Mouse (Mus musculus): ENCODE measurements at regions not wholly inside any gene's neighbourhood (a gene's known extent, or its start where the extent isn't known, plus 50 kb on each side); places are given as distances from the start of the nearest gene placed in this dataset.
A peak's percentile ranks its signal among the peaks of the same experiment; 100 is the strongest.

DNA sequence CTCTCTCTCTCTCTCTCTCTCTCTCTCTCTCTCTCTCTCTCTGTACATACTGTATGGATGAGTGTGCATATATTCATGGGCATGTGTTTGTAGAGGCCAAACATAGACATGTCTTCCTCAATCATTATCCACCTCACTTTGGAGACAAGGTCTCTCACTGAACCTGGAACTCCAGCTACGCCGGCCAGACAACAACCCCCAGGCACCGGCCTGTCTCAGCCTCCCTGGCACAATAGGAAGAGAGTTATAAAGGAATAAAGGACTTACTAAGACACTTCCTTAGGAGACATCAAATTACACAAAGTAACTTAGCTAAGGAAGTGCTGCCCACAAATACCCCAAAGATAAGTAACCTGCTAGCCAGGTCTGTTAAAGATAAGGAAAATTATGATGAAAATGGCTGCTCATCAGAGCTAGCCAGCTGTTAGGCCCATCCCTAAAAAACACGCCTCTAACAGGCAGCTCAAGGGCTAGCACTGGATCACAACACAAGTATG lies 110.0 kb downstream of the Qrsl1 start:
- no peaks in the 10 kb centered on the region for H3K27me3 ChIP-seq (replicated peaks; ENCODE audit: control insufficient read depth, insufficient read depth, low read length)
- no peaks in the 10 kb centered on the region for H3K4me1 ChIP-seq (ENCODE audit: control insufficient read depth, insufficient read depth, low read length)
- no peaks in the 10 kb centered on the region for H3K9me3 ChIP-seq (ENCODE audit: control insufficient read depth, low read length)
- 85% methylated on average over 4 of the region's 4 CpGs for WGBS
- no peak overlapping the region for H3K9ac ChIP-seq (ENCODE audit: low read depth, low read length)
- H3K36me3 ChIP-seq (ENCODE audit: control insufficient read depth, insufficient read depth, low read length) = no peaks in the 10 kb centered on the region
- 0 out of 2 replicates have a peak, but pooled peaks have one; percentile 38 for ATAC-seq
- H3K4me3 ChIP-seq (ENCODE audit: low read length) = no peak overlapping the region
- no peak overlapping the region for H3K4me2 ChIP-seq (ENCODE audit: low read depth, low read length)
- no peak overlapping the region for H3K27ac ChIP-seq (ENCODE audit: low read length)

DNA sequence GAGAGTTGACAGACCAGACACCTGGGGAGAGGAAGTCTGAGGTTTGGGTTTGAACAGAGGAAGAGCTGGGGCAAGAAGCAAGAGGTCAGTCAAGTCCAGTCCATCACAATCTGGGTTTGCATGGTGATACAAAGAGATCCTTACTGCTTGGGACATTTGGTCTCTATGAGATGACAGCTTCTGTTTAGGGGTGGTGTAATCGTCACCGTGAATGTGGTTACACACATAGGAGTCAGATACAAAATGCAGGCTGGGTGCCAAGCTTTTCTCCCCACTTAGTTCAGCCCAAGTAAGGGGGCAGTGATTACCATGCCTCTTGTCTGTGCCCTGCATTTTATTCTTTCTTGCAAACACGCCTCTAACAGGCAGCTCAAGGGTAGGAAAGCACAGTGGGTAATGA lies 108.9 kb downstream of the Qrsl1 start:
- no peak for ATAC-seq
- WGBS = 86% methylated on average over 3 of the region's 3 CpGs
- no peak overlapping the region for H3K4me2 ChIP-seq (ENCODE audit: low read depth, low read length)

DNA sequence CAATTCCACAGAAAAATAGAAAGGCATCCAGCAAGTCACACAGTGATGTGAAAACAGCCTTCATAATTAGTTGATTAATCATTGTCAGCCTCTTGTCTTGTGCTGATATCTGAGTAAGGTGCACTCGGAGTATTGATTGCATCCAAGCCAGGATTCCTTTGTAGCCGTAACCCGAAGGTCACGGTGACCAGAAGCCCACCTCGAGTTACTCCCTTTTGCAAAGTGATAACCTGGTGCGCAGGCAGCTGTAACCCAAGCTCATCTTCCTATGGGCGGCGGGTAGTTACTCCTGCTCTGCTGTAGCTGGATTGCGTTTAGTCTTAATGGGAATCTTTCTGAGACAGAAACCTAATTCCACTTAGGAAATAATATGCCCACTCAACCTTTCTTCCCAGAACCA lies 107.0 kb downstream of the Qrsl1 start:
- ATAC-seq = no peak
- no peak overlapping the region for H3K4me2 ChIP-seq (ENCODE audit: low read depth, low read length)
- H3K36me3 ChIP-seq (ENCODE audit: control insufficient read depth, insufficient read depth, low read length) = no peaks in the 10 kb centered on the region
- no peaks in the 10 kb centered on the region for H3K9me3 ChIP-seq (ENCODE audit: control insufficient read depth, low read length)
- no peaks in the 10 kb centered on the region for H3K27me3 ChIP-seq (replicated peaks; ENCODE audit: control insufficient read depth, insufficient read depth, low read length)
- WGBS = 62% methylated on average over 9 of the region's 9 CpGs
- no peak overlapping the region for H3K27ac ChIP-seq (ENCODE audit: low read length)
- no peak overlapping the region for H3K4me3 ChIP-seq (ENCODE audit: low read length)
- no peak overlapping the region for H3K9ac ChIP-seq (ENCODE audit: low read depth, low read length)
- H3K4me1 ChIP-seq (ENCODE audit: control insufficient read depth, insufficient read depth, low read length) = no peaks in the 10 kb centered on the region

More for the DNA sequence above, 108.9 kb downstream of the Qrsl1 start:
- Histone ChIP-seq H3K4me1 (ENCODE audit: control insufficient read depth, insufficient read depth, low read length) (no peaks in the 10 kb centered on the region), H3K27me3 (replicated peaks; ENCODE audit: control insufficient read depth, insufficient read depth, low read length) (no peaks in the 10 kb centered on the region), H3K9ac (ENCODE audit: low read depth, low read length) (no peak overlapping the region), H3K9me3 (ENCODE audit: control insufficient read depth, low read length) (no peaks in the 10 kb centered on the region), H3K27ac (ENCODE audit: low read length) (no peak overlapping the region), H3K36me3 (ENCODE audit: control insufficient read depth, insufficient read depth, low read length) (no peaks in the 10 kb centered on the region), H3K4me3 (ENCODE audit: low read length) (no peak overlapping the region)

DNA sequence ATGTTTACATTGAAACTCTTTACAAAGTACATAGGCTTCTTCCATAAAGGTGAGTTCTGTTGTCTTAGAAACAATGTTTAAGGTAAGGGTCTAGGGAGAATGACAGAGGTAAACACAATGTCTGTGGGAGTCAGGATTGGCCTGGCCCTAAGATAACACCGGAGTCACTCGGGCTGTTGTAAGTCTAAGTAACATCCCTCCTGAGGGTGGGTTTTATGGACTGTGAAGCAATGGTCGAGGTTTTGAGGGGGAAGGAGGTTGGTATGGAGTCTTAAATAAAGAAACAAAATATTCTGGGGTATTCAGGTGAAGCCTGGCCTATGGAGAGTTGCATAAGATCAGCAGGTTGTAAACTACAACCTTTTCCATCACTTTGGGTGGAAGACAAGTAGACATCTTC lies 101.5 kb downstream of the Qrsl1 start:
- Histone ChIP-seq H3K4me1 (ENCODE audit: control insufficient read depth, insufficient read depth, low read length) (no peaks in the 10 kb centered on the region), H3K36me3 (ENCODE audit: control insufficient read depth, insufficient read depth, low read length) (no peaks in the 10 kb centered on the region), H3K4me2 (ENCODE audit: low read depth, low read length) (no peak overlapping the region), H3K27ac (ENCODE audit: low read length) (no peak overlapping the region), H3K9me3 (ENCODE audit: control insufficient read depth, low read length) (no peaks in the 10 kb centered on the region), H3K9ac (ENCODE audit: low read depth, low read length) (no peak overlapping the region), H3K27me3 (replicated peaks; ENCODE audit: control insufficient read depth, insufficient read depth, low read length) (no peaks in the 10 kb centered on the region), H3K4me3 (ENCODE audit: low read length) (no peak overlapping the region)
- no peak for ATAC-seq
- 49% methylated on average over 3 of the region's 3 CpGs for WGBS

DNA sequence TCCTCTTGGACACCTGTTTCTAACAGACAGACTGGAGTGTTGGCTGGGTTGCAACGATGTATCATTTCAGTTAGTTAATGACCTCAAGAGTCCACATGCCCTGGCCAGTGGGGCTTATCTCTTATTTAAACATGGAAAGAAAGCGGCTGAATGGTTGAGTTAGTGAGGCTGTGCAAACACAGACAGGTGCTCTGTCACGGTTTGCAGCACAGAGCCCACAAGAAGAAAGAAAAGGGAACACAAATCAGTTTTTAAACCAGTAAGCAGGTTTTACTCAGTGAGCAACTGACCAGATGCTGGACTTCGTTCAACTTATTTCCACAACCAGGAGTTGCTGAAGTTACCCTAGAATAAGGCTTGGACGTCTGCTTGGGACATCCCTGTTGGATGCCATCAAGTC lies 86.3 kb downstream of the Qrsl1 start:
- H3K9me3 ChIP-seq (ENCODE audit: control insufficient read depth, low read length) = no peaks in the 10 kb centered on the region
- H3K27ac ChIP-seq (ENCODE audit: low read length) = no peak overlapping the region
- no peak overlapping the region for H3K9ac ChIP-seq (ENCODE audit: low read depth, low read length)
- no peak overlapping the region for H3K4me3 ChIP-seq (ENCODE audit: low read length)
- no peak overlapping the region for H3K4me2 ChIP-seq (ENCODE audit: low read depth, low read length)
- 34% methylated on average over 5 of the region's 5 CpGs for WGBS
- H3K4me1 ChIP-seq (ENCODE audit: control insufficient read depth, insufficient read depth, low read length) = no peaks in the 10 kb centered on the region
- H3K36me3 ChIP-seq (ENCODE audit: control insufficient read depth, insufficient read depth, low read length) = no peaks in the 10 kb centered on the region
- ATAC-seq = peak; percentile 69; the same call in 1 of the 2 replicates
- no peaks in the 10 kb centered on the region for H3K27me3 ChIP-seq (replicated peaks; ENCODE audit: control insufficient read depth, insufficient read depth, low read length)

DNA sequence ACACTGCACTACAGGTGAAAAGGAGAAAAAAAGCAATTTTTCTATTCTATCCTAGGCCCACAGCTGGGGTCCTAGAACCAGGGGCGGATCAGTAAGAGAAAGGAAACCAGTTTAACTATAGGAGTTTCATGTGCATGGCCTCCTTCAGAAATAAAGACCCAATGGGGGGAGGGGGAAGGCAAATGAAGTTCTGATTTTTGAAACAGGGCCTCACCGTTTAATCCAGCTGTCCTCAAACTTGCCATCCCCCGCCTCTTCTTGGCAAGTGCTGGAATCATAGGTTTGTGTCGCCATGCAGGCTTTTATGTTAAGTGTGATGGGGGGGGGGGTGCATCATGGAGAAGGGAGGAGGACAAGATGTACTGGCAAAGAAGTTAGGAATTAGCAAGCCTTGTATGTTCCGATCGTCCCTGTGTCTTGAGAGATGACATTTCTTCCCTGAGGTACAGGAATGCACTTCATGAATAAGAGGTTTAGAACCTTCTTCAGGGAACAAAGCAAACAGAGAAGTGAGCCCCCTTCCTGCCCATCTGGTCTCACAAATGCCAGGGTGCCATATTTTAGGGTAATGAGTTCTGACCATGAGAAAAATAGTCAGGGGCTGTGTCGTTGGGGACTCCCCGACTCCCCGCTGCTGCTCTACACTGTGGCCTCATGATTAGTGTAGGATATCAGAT lies 83.9 kb downstream of the Qrsl1 start:
- ATAC-seq = no peak
- H3K36me3 ChIP-seq (ENCODE audit: control insufficient read depth, insufficient read depth, low read length) = no peaks in the 10 kb centered on the region
- H3K4me2 ChIP-seq (ENCODE audit: low read depth, low read length) = no peak overlapping the region
- H3K27ac ChIP-seq (ENCODE audit: low read length) = no peak overlapping the region
- H3K9ac ChIP-seq (ENCODE audit: low read depth, low read length) = no peak overlapping the region
- H3K4me3 ChIP-seq (ENCODE audit: low read length) = no peak overlapping the region
- no peaks in the 10 kb centered on the region for H3K27me3 ChIP-seq (replicated peaks; ENCODE audit: control insufficient read depth, insufficient read depth, low read length)
- 83% methylated on average over 9 of the region's 9 CpGs for WGBS
- no peaks in the 10 kb centered on the region for H3K4me1 ChIP-seq (ENCODE audit: control insufficient read depth, insufficient read depth, low read length)
- H3K9me3 ChIP-seq (ENCODE audit: control insufficient read depth, low read length) = no peaks in the 10 kb centered on the region

DNA sequence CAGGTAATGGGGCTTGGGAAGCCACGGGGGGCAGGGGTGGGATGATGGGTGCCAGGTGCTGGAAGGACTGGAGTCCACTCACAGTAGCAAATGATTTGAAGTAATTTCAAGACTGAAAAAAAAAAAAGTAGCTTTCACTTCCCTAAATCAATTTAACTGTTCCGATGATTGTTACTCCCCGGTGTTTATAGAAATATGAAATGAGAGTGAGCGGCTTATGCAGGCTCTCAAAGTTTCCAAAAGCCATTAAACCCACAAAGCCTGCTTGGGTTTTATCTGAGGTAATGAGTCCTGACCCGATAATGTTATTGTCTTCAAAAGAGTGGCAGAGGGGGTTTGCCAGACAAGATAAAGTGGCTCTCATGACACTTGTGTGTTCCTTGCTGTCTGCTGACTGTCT lies 82.9 kb downstream of the Qrsl1 start:
- H3K4me2 ChIP-seq (ENCODE audit: low read depth, low read length) = no peak overlapping the region
- no peaks in the 10 kb centered on the region for H3K9me3 ChIP-seq (ENCODE audit: control insufficient read depth, low read length)
- H3K4me1 ChIP-seq (ENCODE audit: control insufficient read depth, insufficient read depth, low read length) = no peaks in the 10 kb centered on the region
- no peak for ATAC-seq
- no peak overlapping the region for H3K27ac ChIP-seq (ENCODE audit: low read length)
- 58% methylated on average over 5 of the region's 5 CpGs for WGBS
- no peaks in the 10 kb centered on the region for H3K27me3 ChIP-seq (replicated peaks; ENCODE audit: control insufficient read depth, insufficient read depth, low read length)
- H3K9ac ChIP-seq (ENCODE audit: low read depth, low read length) = no peak overlapping the region
- H3K4me3 ChIP-seq (ENCODE audit: low read length) = no peak overlapping the region
- no peaks in the 10 kb centered on the region for H3K36me3 ChIP-seq (ENCODE audit: control insufficient read depth, insufficient read depth, low read length)

DNA sequence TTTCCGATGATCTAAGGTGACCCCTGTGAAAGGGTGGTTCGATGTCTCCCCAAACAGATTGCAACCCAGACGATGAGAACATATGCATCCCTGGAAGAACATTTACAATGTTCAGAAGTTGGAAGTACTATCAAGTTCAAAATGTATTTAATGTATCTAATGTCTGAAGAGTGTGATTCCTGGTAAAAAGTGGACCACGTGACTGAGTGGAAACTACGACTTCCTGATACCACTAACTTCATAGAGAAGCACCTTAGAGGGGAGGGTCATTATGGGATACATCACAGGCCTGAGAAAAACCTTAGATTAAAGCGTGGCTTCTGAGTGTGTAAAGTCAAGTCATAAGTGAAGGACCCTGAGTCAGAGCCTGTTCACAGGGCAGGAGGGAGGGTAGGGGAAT lies 82.1 kb downstream of the Qrsl1 start:
- Histone ChIP-seq H3K4me3 (ENCODE audit: low read length) (no peak overlapping the region), H3K36me3 (ENCODE audit: control insufficient read depth, insufficient read depth, low read length) (no peaks in the 10 kb centered on the region), H3K4me2 (ENCODE audit: low read depth, low read length) (no peak overlapping the region), H3K4me1 (ENCODE audit: control insufficient read depth, insufficient read depth, low read length) (no peaks in the 10 kb centered on the region), H3K27ac (ENCODE audit: low read length) (no peak overlapping the region), H3K9me3 (ENCODE audit: control insufficient read depth, low read length) (no peaks in the 10 kb centered on the region), H3K9ac (ENCODE audit: low read depth, low read length) (no peak overlapping the region), H3K27me3 (replicated peaks; ENCODE audit: control insufficient read depth, insufficient read depth, low read length) (no peaks in the 10 kb centered on the region)
- ATAC-seq = no peak
- WGBS = 88% methylated on average over 6 of the region's 6 CpGs

DNA sequence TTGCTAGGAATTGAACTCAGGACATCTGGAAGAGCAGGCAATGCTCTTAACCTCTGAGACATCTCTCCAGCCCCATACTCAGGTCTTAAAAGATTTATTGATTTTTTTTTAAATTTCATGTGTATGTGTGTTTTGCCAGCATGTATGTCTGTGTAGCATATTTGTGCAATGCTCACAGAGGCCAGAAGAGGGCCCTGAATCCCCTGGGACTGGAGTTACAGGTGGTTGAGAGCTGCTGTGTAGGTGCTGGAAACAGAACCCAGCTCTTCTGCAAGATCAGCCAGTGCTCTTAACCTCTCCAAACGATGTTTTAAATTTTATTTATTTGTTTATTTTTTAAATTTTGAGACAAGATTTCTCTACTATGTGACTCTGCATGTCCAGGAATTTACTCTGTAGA lies 78.9 kb downstream of the Qrsl1 start:
- no peak overlapping the region for H3K27ac ChIP-seq (ENCODE audit: low read length)
- no peaks in the 10 kb centered on the region for H3K9me3 ChIP-seq (ENCODE audit: control insufficient read depth, low read length)
- no peaks in the 10 kb centered on the region for H3K4me1 ChIP-seq (ENCODE audit: control insufficient read depth, insufficient read depth, low read length)
- H3K4me3 ChIP-seq (ENCODE audit: low read length) = no peak overlapping the region
- no peak for ATAC-seq
- no peak overlapping the region for H3K9ac ChIP-seq (ENCODE audit: low read depth, low read length)
- H3K36me3 ChIP-seq (ENCODE audit: control insufficient read depth, insufficient read depth, low read length) = no peaks in the 10 kb centered on the region
- H3K27me3 ChIP-seq (replicated peaks; ENCODE audit: control insufficient read depth, insufficient read depth, low read length) = no peaks in the 10 kb centered on the region
- WGBS = 92% methylated on average over 1 of the region's 1 CpGs
- no peak overlapping the region for H3K4me2 ChIP-seq (ENCODE audit: low read depth, low read length)

DNA sequence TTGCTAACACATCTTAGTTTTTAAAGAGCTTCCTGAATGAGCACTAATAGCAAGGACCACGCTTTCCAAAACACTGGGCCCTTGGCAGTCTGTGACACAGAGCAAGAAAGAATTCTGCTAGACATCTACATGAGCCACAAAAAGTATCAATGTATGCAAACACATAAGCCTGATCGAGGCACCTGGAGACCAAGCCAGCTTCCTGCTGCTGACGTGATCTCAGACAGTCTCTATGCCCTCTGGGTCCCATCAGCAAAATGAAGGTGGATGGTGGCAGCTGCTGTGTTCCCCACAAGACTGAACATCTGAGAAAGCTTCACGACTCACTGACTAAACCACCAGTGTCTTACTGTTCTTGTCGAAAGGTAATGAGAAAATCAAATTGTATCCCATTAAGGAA lies 77.5 kb downstream of the Qrsl1 start:
- no peaks in the 10 kb centered on the region for H3K9me3 ChIP-seq (ENCODE audit: control insufficient read depth, low read length)
- no peaks in the 10 kb centered on the region for H3K36me3 ChIP-seq (ENCODE audit: control insufficient read depth, insufficient read depth, low read length)
- WGBS = 77% methylated on average over 5 of the region's 5 CpGs
- no peak overlapping the region for H3K27ac ChIP-seq (ENCODE audit: low read length)
- no peaks in the 10 kb centered on the region for H3K27me3 ChIP-seq (replicated peaks; ENCODE audit: control insufficient read depth, insufficient read depth, low read length)
- no peaks in the 10 kb centered on the region for H3K4me1 ChIP-seq (ENCODE audit: control insufficient read depth, insufficient read depth, low read length)
- no peak overlapping the region for H3K4me2 ChIP-seq (ENCODE audit: low read depth, low read length)
- H3K9ac ChIP-seq (ENCODE audit: low read depth, low read length) = no peak overlapping the region
- no peak for ATAC-seq
- no peak overlapping the region for H3K4me3 ChIP-seq (ENCODE audit: low read length)
